Mouse (Mus musculus) hindbrain, embryonic 11.5 days (tissue): Measurements from ENCODE around the gene Med23. TPM values are rescaled to one million over a fixed set of nuclear protein-coding genes. Genes with fewer than 3 reads are reported as not detected.
A peak's percentile ranks its signal among the peaks of the same experiment; 100 is the strongest.

Source experiments
- ATAC-seq: fragments of 200-750 bp; cut with Nextera tagmentation; 2 replicates; pipeline ENCODE4 v1.8.0; 2017; ENCODE audit warnings: mild to moderate bottlenecking, moderate TSS enrichment, moderate library complexity; ENCODE audit not compliant: low FRiP score
- DNase-seq: peaks from one replicate; pipeline ENCODE4 v3.0.0-alpha.2; 2015; ENCODE audit warnings: low spot score
- H3K27ac ChIP-seq: fragments of 300-500 bp; sonication (generic); 2 replicates; pipeline ENCODE4 v1.5.1; 2014; ENCODE audit warnings: mild to moderate bottlenecking, low read depth, low read length
- H3K27me3 ChIP-seq: fragments of 300-500 bp; sonication (generic); 2 replicates; pipeline ENCODE4 v1.6.1; 2014; ENCODE audit warnings: mild to moderate bottlenecking, low read length, moderate library complexity, mixed read lengths; ENCODE audit not compliant: control insufficient read depth, insufficient read depth
- H3K36me3 ChIP-seq: fragments of 300-500 bp; sonication (generic); 2 replicates; pipeline ENCODE4 v1.6.1; 2014; ENCODE audit warnings: mild to moderate bottlenecking, low read length, moderate library complexity, mixed read lengths; ENCODE audit not compliant: control insufficient read depth, insufficient read depth
- H3K4me1 ChIP-seq: fragments of 300-500 bp; sonication (generic); replicated peaks from 2 replicates; pipeline ENCODE4 v1.6.1; 2014; ENCODE audit warnings: low read length, mixed read lengths; ENCODE audit not compliant: control insufficient read depth, insufficient read depth
- H3K4me2 ChIP-seq: fragments of 300-500 bp; sonication (generic); replicated peaks from 2 replicates; pipeline ENCODE4 v1.6.1; 2014; ENCODE audit warnings: mild to moderate bottlenecking, low read depth, low read length
- H3K4me3 ChIP-seq: fragments of 300-500 bp; sonication (generic); 2 replicates; pipeline ENCODE4 v1.5.1; 2014; ENCODE audit warnings: low read depth, low read length
- H3K9ac ChIP-seq: fragments of 300-500 bp; sonication (generic); 2 replicates; pipeline ENCODE4 v1.6.1; 2014; ENCODE audit warnings: low read depth, low read length
- H3K9me3 ChIP-seq: fragments of 300-500 bp; sonication (generic); 2 replicates; pipeline ENCODE4 v1.6.1; 2016; ENCODE audit warnings: low read length; ENCODE audit not compliant: control insufficient read depth
- WGBS: fragments of 180-500 bp; shearing (Covaris S2); extraction: QIAGEN DNeasy Blood & Tissue Kit; methylation state at CpG from one replicate; pipeline ENCODE4 v1.1.7; 2014; 5-methylcytosine and 5-hydroxymethylcytosine counted together
- polyA plus RNA-seq: library from polyadenylated mRNA; unstranded; fragments of >200 nt; fragmentation: Nextera tagmentation; extraction: Ambion mirVana; gene quantifications from 2 replicates; pipeline ENCODE4 v1.2.1, GENCODE M21; 2014

Med23 gene
- polyA plus RNA-seq, 1 experiment from 2014 or later = 32.2 TPM

- no peak for ATAC-seq
- no peaks in the 10 kb centered on the region for H3K36me3 ChIP-seq
- DNase-seq = no peak
- H3K27ac ChIP-seq = no peak overlapping the region
- H3K9ac ChIP-seq = no peak overlapping the region
- H3K9me3 ChIP-seq = no peaks in the 10 kb centered on the region
- WGBS = 93% methylated on average over 4 of the region's 4 CpGs
- no peaks in the 10 kb centered on the region for H3K27me3 ChIP-seq
- no peak overlapping the region for H3K4me2 ChIP-seq
- H3K4me1 ChIP-seq = no peaks in the 10 kb centered on the region
- no peak overlapping the region for H3K4me3 ChIP-seq
Measured at GRCm38 (mm10) chr10:24828136-24828535, 41.6 kb upstream of the Med23 start.

- no peaks in the 10 kb centered on the region for H3K36me3 ChIP-seq
- no peak overlapping the region for H3K9ac ChIP-seq
- no peak for DNase-seq
- WGBS = 89% methylated on average over 5 of the region's 5 CpGs
- no peaks in the 10 kb centered on the region for H3K27me3 ChIP-seq
- H3K9me3 ChIP-seq = no peaks in the 10 kb centered on the region
- peaks cover 4% of the 10 kb centered on the region for H3K4me1 ChIP-seq
- no peak overlapping the region for H3K4me2 ChIP-seq
- H3K27ac ChIP-seq = no peak overlapping the region
- H3K4me3 ChIP-seq = no peak overlapping the region
- no peak for ATAC-seq
Measured at GRCm38 (mm10) chr10:24830448-24830847, 39.3 kb upstream of the Med23 start.

- WGBS = 65% methylated on average over 14 of the region's 15 CpGs
- Histone ChIP-seq H3K4me3 (no peak overlapping the region), H3K36me3 (no peaks in the 10 kb centered on the region), H3K9me3 (no peaks in the 10 kb centered on the region), H3K4me1 (peaks cover 4% of the 10 kb centered on the region), H3K27ac (no peak overlapping the region), H3K27me3 (no peaks in the 10 kb centered on the region), H3K4me2 (no peak overlapping the region), H3K9ac (no peak overlapping the region)
- DNase-seq = no peak
- ATAC-seq = no peak
Measured at GRCm38 (mm10) chr10:24831377-24832095, 38.2 kb upstream of the Med23 start.

- Histone ChIP-seq H3K27me3 (no peaks in the 10 kb centered on the region), H3K4me2 (no peak overlapping the region), H3K4me1 (peaks cover 4% of the 10 kb centered on the region), H3K9ac (no peak overlapping the region), H3K27ac (no peak overlapping the region), H3K36me3 (no peaks in the 10 kb centered on the region), H3K4me3 (no peak overlapping the region), H3K9me3 (no peaks in the 10 kb centered on the region)
- ATAC-seq (no peak), DNase-seq (no peak)
- 95% methylated on average over 9 of the region's 9 CpGs for WGBS
Measured at GRCm38 (mm10) chr10:24832306-24832705, 37.5 kb upstream of the Med23 start.

- Histone ChIP-seq H3K9ac (no peak overlapping the region), H3K4me1 (peaks cover 4% of the 10 kb centered on the region), H3K4me3 (no peak overlapping the region), H3K27me3 (no peaks in the 10 kb centered on the region), H3K27ac (no peak overlapping the region), H3K4me2 (peak overlapping the region; percentile 19; the same call in 1 of the 2 replicates), H3K9me3 (no peaks in the 10 kb centered on the region), H3K36me3 (no peaks in the 10 kb centered on the region)
- peak; percentile 30 for DNase-seq
- no peak for ATAC-seq
- WGBS = 11% methylated on average over 4 of the region's 4 CpGs
Measured at GRCm38 (mm10) chr10:24834634-24835371, 35.0 kb upstream of the Med23 start.

- WGBS = 25% methylated on average over 12 of the region's 12 CpGs
- Histone ChIP-seq H3K27me3 (no peaks in the 10 kb centered on the region), H3K9ac (peak overlapping the region; percentile 29; the same call in 1 of the 2 replicates), H3K4me3 (0 out of 2 replicates have a peak overlapping the region, but pooled peaks have one; percentile 9), H3K4me2 (peak overlapping the region; percentile 19), H3K4me1 (peaks cover 4% of the 10 kb centered on the region), H3K36me3 (no peaks in the 10 kb centered on the region), H3K9me3 (no peaks in the 10 kb centered on the region), H3K27ac (0 out of 2 replicates have a peak overlapping the region, but pooled peaks have one; percentile 7)
- DNase-seq = peak; percentile 57
- peak; percentile 77 for ATAC-seq
Measured at GRCm38 (mm10) chr10:24835702-24836342, 34.0 kb upstream of the Med23 start.

- DNase-seq = peak; percentile 19
- no peak overlapping the region for H3K9ac ChIP-seq
Measured at GRCm38 (mm10) chr10:24836366-24837038, 33.3 kb upstream of the Med23 start.

GRCm38 (mm10) chr10:24840795-24841194, 29.0 kb upstream of the Med23 start:
- Histone ChIP-seq H3K4me2 (no peak overlapping the region), H3K9ac (no peak overlapping the region), H3K9me3 (no peaks in the 10 kb centered on the region), H3K36me3 (no peaks in the 10 kb centered on the region), H3K4me3 (no peak overlapping the region), H3K27ac (no peak overlapping the region), H3K27me3 (no peaks in the 10 kb centered on the region), H3K4me1 (no peaks in the 10 kb centered on the region)
- no peak for ATAC-seq
- WGBS = 91% methylated on average over 4 of the region's 4 CpGs
- no peak for DNase-seq

More at GRCm38 (mm10) chr10:24836366-24837038, 33.3 kb upstream of the Med23 start:
- Histone ChIP-seq H3K27ac (no peak overlapping the region), H3K4me2 (no peak overlapping the region), H3K9me3 (no peaks in the 10 kb centered on the region), H3K4me3 (no peak overlapping the region), H3K36me3 (no peaks in the 10 kb centered on the region), H3K27me3 (no peaks in the 10 kb centered on the region), H3K4me1 (peaks cover 4% of the 10 kb centered on the region)
- WGBS = 55% methylated on average over 4 of the region's 4 CpGs
- ATAC-seq = peak; percentile 62; the same call in 1 of the 2 replicates
